Mouse (Mus musculus): ENCODE data around the gene Kctd2. TPM values are rescaled to one million over a fixed set of nuclear protein-coding genes. Genes with fewer than 3 reads are reported as not detected.
"Not testable (repeated sequence)": the region's sequence is repeated elsewhere in the genome, so short reads cannot be mapped to it uniquely, and the experiment has no call there.

The Kctd2 gene
- polyA plus RNA-seq, 1 experiment from 2014 or later: 25.3 TPM

GRCm38 (mm10) chr11:115462243-115462891, 42.4 kb downstream of the Kctd2 start, which contains the start of gene Slc16a5:
TSS of gene Slc16a5 (plus strand) at chr11:115462474.
- H3K4me2 ChIP-seq (replicated peaks): no peak within 1 kb of the TSS
- no peak within 1 kb of the TSS for H3K27ac ChIP-seq
- no peaks in the 10 kb centered on the region for H3K27me3 ChIP-seq
- WGBS: 83% methylated on average over 16 of the region's 16 CpGs
- no peaks in the 10 kb centered on the region for H3K36me3 ChIP-seq
- peaks cover 6% of the 10 kb centered on the region for H3K4me1 ChIP-seq (replicated peaks)
- H3K9ac ChIP-seq (replicated peaks): no peak within 1 kb of the TSS
- H3K9me3 ChIP-seq: no peaks in the 10 kb centered on the region
- no peak for ATAC-seq
- H3K4me3 ChIP-seq (replicated peaks): no peak within 1 kb of the TSS

GRCm38 (mm10) chr11:115463397-115463796, 43.5 kb downstream of the Kctd2 start:
- no peak overlapping the region for H3K4me2 ChIP-seq (replicated peaks)
- H3K4me3 ChIP-seq (replicated peaks): no peak overlapping the region
- WGBS: 70% methylated on average over 11 of the region's 11 CpGs
- H3K4me1 ChIP-seq (replicated peaks): peaks cover 2% of the 10 kb centered on the region; the same call in 1 of the 2 replicates
- H3K27ac ChIP-seq: no peak overlapping the region
- no peaks in the 10 kb centered on the region for H3K36me3 ChIP-seq
- no peak for ATAC-seq
- no peak overlapping the region for H3K9ac ChIP-seq (replicated peaks)
- H3K27me3 ChIP-seq: no peaks in the 10 kb centered on the region
- H3K9me3 ChIP-seq: no peaks in the 10 kb centered on the region

GRCm38 (mm10) chr11:115464851-115465250, 44.9 kb downstream of the Kctd2 start:
- WGBS: 90% methylated on average over 8 of the region's 8 CpGs
- Histone ChIP-seq H3K27me3 (no peaks in the 10 kb centered on the region), H3K4me3 (replicated peaks) (no peak overlapping the region), H3K9ac (replicated peaks) (no peak overlapping the region), H3K36me3 (no peaks in the 10 kb centered on the region), H3K9me3 (no peaks in the 10 kb centered on the region), H3K4me1 (replicated peaks) (peaks cover 2% of the 10 kb centered on the region; the same call in 1 of the 2 replicates), H3K27ac (no peak overlapping the region), H3K4me2 (replicated peaks) (no peak overlapping the region)
- ATAC-seq: no peak

GRCm38 (mm10) chr11:115467217-115467618, 47.3 kb downstream of the Kctd2 start:
- 65% methylated on average over 4 of the region's 4 CpGs for WGBS
- H3K27ac ChIP-seq: no peak overlapping the region
- no peaks in the 10 kb centered on the region for H3K27me3 ChIP-seq
- no peak overlapping the region; the same call in 1 of the 2 replicates for H3K9ac ChIP-seq (replicated peaks)
- H3K36me3 ChIP-seq: no peaks in the 10 kb centered on the region
- H3K4me1 ChIP-seq (replicated peaks): peaks cover 2% of the 10 kb centered on the region; the same call in 1 of the 2 replicates
- H3K9me3 ChIP-seq: no peaks in the 10 kb centered on the region
- H3K4me3 ChIP-seq (replicated peaks): no peak overlapping the region
- H3K4me2 ChIP-seq (replicated peaks): no peak overlapping the region
- no peak for ATAC-seq

GRCm38 (mm10) chr11:115472183-115472582, 52.3 kb downstream of the Kctd2 start:
- ATAC-seq: no peak
- WGBS: 88% methylated on average over 7 of the region's 7 CpGs

GRCm38 (mm10) chr11:115473626-115474275, 53.8 kb downstream of the Kctd2 start:
- Histone ChIP-seq H3K4me3 (replicated peaks) (no peak overlapping the region), H3K9ac (replicated peaks) (peak overlapping the region; percentile 24; the same call in 1 of the 2 replicates), H3K4me2 (replicated peaks) (0 out of 2 replicates have a peak overlapping the region, but pooled peaks have one; percentile 17), H3K36me3 (no peaks in the 10 kb centered on the region), H3K27ac (no peak overlapping the region), H3K27me3 (no peaks in the 10 kb centered on the region), H3K4me1 (replicated peaks) (peaks cover 40% of the 10 kb centered on the region), H3K9me3 (no peaks in the 10 kb centered on the region)
- 26% methylated on average over 15 of the region's 15 CpGs for WGBS
- 0 out of 2 replicates have a peak, but pooled peaks have one; percentile 1 for ATAC-seq

More at GRCm38 (mm10) chr11:115472183-115472582, 52.3 kb downstream of the Kctd2 start:
- Histone ChIP-seq H3K9me3 (no peaks in the 10 kb centered on the region), H3K4me3 (replicated peaks) (no peak overlapping the region), H3K9ac (replicated peaks) (no peak overlapping the region), H3K4me1 (replicated peaks) (peaks cover 33% of the 10 kb centered on the region), H3K36me3 (no peaks in the 10 kb centered on the region), H3K27me3 (no peaks in the 10 kb centered on the region), H3K4me2 (replicated peaks) (no peak overlapping the region), H3K27ac (no peak overlapping the region)

- Histone ChIP-seq H3K9ac (replicated peaks) (peak within 1 kb of the TSS; percentile 84), H3K4me3 (replicated peaks) (peak within 1 kb of the TSS; percentile 93), H3K4me1 (replicated peaks) (peaks cover 40% of the 10 kb centered on the region), H3K4me2 (replicated peaks) (peak within 1 kb of the TSS; percentile 85), H3K27me3 (no peaks in the 10 kb centered on the region), H3K9me3 (no peaks in the 10 kb centered on the region), H3K27ac (peak within 1 kb of the TSS; percentile 86), H3K36me3 (peaks cover 5% of the 10 kb centered on the region; the same call in 1 of the 2 replicates)
- WGBS: under 1% methylated on average over 26 of the region's 26 CpGs
- ATAC-seq: peak; percentile 97
Observed at GRCm38 (mm10) chr11:115475025-115475757, 55.3 kb downstream of the Kctd2 start, which contains the start of gene Armc7. TSS of gene Armc7 (plus strand) at chr11:115475667.

- peak overlapping the region; percentile 86; the same call in 1 of the 2 replicates for H3K27ac ChIP-seq
- no peaks in the 10 kb centered on the region for H3K9me3 ChIP-seq
- peak overlapping the region; percentile 85 for H3K4me2 ChIP-seq (replicated peaks)
- peaks cover 6% of the 10 kb centered on the region; the same call in 1 of the 2 replicates for H3K36me3 ChIP-seq
- H3K9ac ChIP-seq (replicated peaks): peak overlapping the region; percentile 84
- no peak; the same call in 1 of the 2 replicates for ATAC-seq
- peak overlapping the region; percentile 93 for H3K4me3 ChIP-seq (replicated peaks)
- no peaks in the 10 kb centered on the region for H3K27me3 ChIP-seq
- 5% methylated on average over 28 of the region's 28 CpGs for WGBS
- peaks cover 40% of the 10 kb centered on the region for H3K4me1 ChIP-seq (replicated peaks)
Observed at GRCm38 (mm10) chr11:115475758-115476237, 55.9 kb downstream of the Kctd2 start.

- peaks cover 40% of the 10 kb centered on the region for H3K4me1 ChIP-seq (replicated peaks)
- peak overlapping the region; percentile 84 for H3K9ac ChIP-seq (replicated peaks)
- H3K9me3 ChIP-seq, ATAC-seq, H3K27me3 ChIP-seq, H3K27ac ChIP-seq, H3K36me3 ChIP-seq: not testable (repeated sequence)
- WGBS: 86% methylated on average over 4 of the region's 4 CpGs
- H3K4me2 ChIP-seq (replicated peaks): peak overlapping the region; percentile 85
- H3K4me3 ChIP-seq (replicated peaks): peak overlapping the region; percentile 93
Observed at GRCm38 (mm10) chr11:115476630-115477029, 56.7 kb downstream of the Kctd2 start.

- H3K4me3 ChIP-seq (replicated peaks): 0 out of 2 replicates have a peak overlapping the region, but pooled peaks have one; percentile 93
- 92% methylated on average over 7 of the region's 7 CpGs for WGBS
- peaks cover 40% of the 10 kb centered on the region for H3K4me1 ChIP-seq (replicated peaks)
- not testable (repeated sequence) for H3K9me3 ChIP-seq; ATAC-seq; H3K27ac ChIP-seq; H3K27me3 ChIP-seq; H3K4me2 ChIP-seq (replicated peaks)
- H3K9ac ChIP-seq (replicated peaks): peak overlapping the region; percentile 24; the same call in 1 of the 2 replicates
- peaks cover 11% of the 10 kb centered on the region for H3K36me3 ChIP-seq
Observed at GRCm38 (mm10) chr11:115477388-115477787, 57.5 kb downstream of the Kctd2 start.

- ATAC-seq: no peak
- H3K27me3 ChIP-seq: no peaks in the 10 kb centered on the region
- 86% methylated on average over 9 of the region's 9 CpGs for WGBS
- H3K4me3 ChIP-seq (replicated peaks): no peak overlapping the region
- H3K4me2 ChIP-seq (replicated peaks): no peak overlapping the region
- no peak overlapping the region for H3K9ac ChIP-seq (replicated peaks)
- H3K27ac ChIP-seq: no peak overlapping the region
- no peaks in the 10 kb centered on the region for H3K9me3 ChIP-seq
- peaks cover 11% of the 10 kb centered on the region for H3K36me3 ChIP-seq
- peaks cover 38% of the 10 kb centered on the region for H3K4me1 ChIP-seq (replicated peaks)
Observed at GRCm38 (mm10) chr11:115478296-115478938, 58.5 kb downstream of the Kctd2 start.

All from midbrain, embryonic 13.5 days (tissue).